Mouse (Mus musculus): ENCODE results near the gene Asphd2. TPM values are rescaled to one million over a fixed set of nuclear protein-coding genes. Genes with fewer than 3 reads are reported as not detected.
A peak's percentile ranks its signal among the peaks of the same experiment; 100 is the strongest.

Gene Asphd2
- polyA plus RNA-seq, 1 experiment, result 0.84 TPM

- Histone ChIP-seq H3K27me3 (ENCODE audit: control insufficient read depth, insufficient read depth, low read length) (no peaks in the 10 kb centered on the region), H3K4me3 (ENCODE audit: control insufficient read depth, low read depth, low read length) (peak within 1 kb of the TSS; percentile 97), H3K4me1 (ENCODE audit: control insufficient read depth, insufficient read depth, low read length) (peaks cover 9% of the 10 kb centered on the region), H3K27ac (ENCODE audit: control insufficient read depth, insufficient read depth, low read depth, low read length) (peak within 1 kb of the TSS; percentile 40; the same call in 1 of the 2 replicates), H3K36me3 (ENCODE audit: control insufficient read depth, insufficient read depth, low read length) (no peaks in the 10 kb centered on the region; the same call in 1 of the 2 replicates)
- TF ChIP-seq POLR2A (IDR thresholded peaks at IDR 0.05; ENCODE audit: control insufficient read depth, low read depth, low read length) (peak; percentile 50), CTCF (IDR thresholded peaks at IDR 0.05; ENCODE audit: control insufficient read depth, insufficient read depth, insufficient replicate concordance, low read depth, low read length) (no peak)
Observed at GRCm38 (mm10) chr5:112342463-112343204, 52.0 kb downstream of the Asphd2 start, which contains the start of the genes Srrd and Hps4. Gene Srrd (minus strand): TSS chr5:112343040. Gene Hps4 (plus strand): TSS chr5:112343083.

- Histone ChIP-seq H3K36me3 (ENCODE audit: control insufficient read depth, insufficient read depth, low read length) (no peaks in the 10 kb centered on the region; the same call in none of the 2 replicates), H3K4me3 (ENCODE audit: control insufficient read depth, low read depth, low read length) (no peak overlapping the region), H3K27me3 (ENCODE audit: control insufficient read depth, insufficient read depth, low read length) (no peaks in the 10 kb centered on the region), H3K27ac (ENCODE audit: control insufficient read depth, insufficient read depth, low read depth, low read length) (no peak overlapping the region), H3K4me1 (ENCODE audit: control insufficient read depth, insufficient read depth, low read length) (peaks cover 9% of the 10 kb centered on the region)
- no peak for TF ChIP-seq CTCF (IDR thresholded peaks at IDR 0.05; ENCODE audit: control insufficient read depth, insufficient read depth, insufficient replicate concordance, low read depth, low read length)
- no peak for TF ChIP-seq POLR2A (IDR thresholded peaks at IDR 0.05; ENCODE audit: control insufficient read depth, low read depth, low read length)
Observed at GRCm38 (mm10) chr5:112339215-112339614, 55.5 kb downstream of the Asphd2 start.

- Histone ChIP-seq H3K27me3 (ENCODE audit: control insufficient read depth, insufficient read depth, low read length) (no peaks in the 10 kb centered on the region), H3K4me1 (ENCODE audit: control insufficient read depth, insufficient read depth, low read length) (no peaks in the 10 kb centered on the region), H3K4me3 (ENCODE audit: control insufficient read depth, low read depth, low read length) (no peak overlapping the region), H3K27ac (ENCODE audit: control insufficient read depth, insufficient read depth, low read depth, low read length) (no peak overlapping the region), H3K36me3 (ENCODE audit: control insufficient read depth, insufficient read depth, low read length) (peaks cover 3% of the 10 kb centered on the region)
- TF ChIP-seq POLR2A (IDR thresholded peaks at IDR 0.05; ENCODE audit: control insufficient read depth, low read depth, low read length) (no peak), CTCF (IDR thresholded peaks at IDR 0.05; ENCODE audit: control insufficient read depth, insufficient read depth, insufficient replicate concordance, low read depth, low read length) (no peak)
Observed at GRCm38 (mm10) chr5:112337004-112337403, 57.7 kb downstream of the Asphd2 start.

- Histone ChIP-seq H3K4me1 (ENCODE audit: control insufficient read depth, insufficient read depth, low read length) (no peaks in the 10 kb centered on the region), H3K27ac (ENCODE audit: control insufficient read depth, insufficient read depth, low read depth, low read length) (no peak overlapping the region), H3K36me3 (ENCODE audit: control insufficient read depth, insufficient read depth, low read length) (peaks cover 6% of the 10 kb centered on the region), H3K4me3 (ENCODE audit: control insufficient read depth, low read depth, low read length) (no peak overlapping the region), H3K27me3 (ENCODE audit: control insufficient read depth, insufficient read depth, low read length) (no peaks in the 10 kb centered on the region)
- no peak for TF ChIP-seq POLR2A (IDR thresholded peaks at IDR 0.05; ENCODE audit: control insufficient read depth, low read depth, low read length)
- TF ChIP-seq CTCF (IDR thresholded peaks at IDR 0.05; ENCODE audit: control insufficient read depth, insufficient read depth, insufficient replicate concordance, low read depth, low read length), result peak; percentile 63; the same call in 1 of the 2 replicates
Observed at GRCm38 (mm10) chr5:112335473-112335872, 59.2 kb downstream of the Asphd2 start.

Other genes with a start within 250 kb of the Asphd2 start
- 0.61 and 5.2 TPM in 2 replicates for gene Cryba4, start 142.3 kb downstream of the Asphd2 start, polyA plus RNA-seq (2012; rRNA removed)
- gene Crybb1, start 139.1 kb downstream of the Asphd2 start, polyA plus RNA-seq (2012; rRNA removed), result 0.28 and 0.41 TPM in 2 replicates
- 6.6 and 8.3 TPM in 2 replicates for gene Tpst2, start 118.2 kb downstream of the Asphd2 start, polyA plus RNA-seq (2012; rRNA removed)
- 31.6 and 33.1 TPM in 2 replicates for gene Tfip11, start 68.5 kb downstream of the Asphd2 start, polyA plus RNA-seq (2012; rRNA removed)
- 107 and 118 TPM in 2 replicates for gene Srrd, start 51.8 kb downstream of the Asphd2 start, polyA plus RNA-seq (2012; rRNA removed)
- 64.6 and 73.8 TPM in 2 replicates for gene Hps4, start 51.8 kb downstream of the Asphd2 start, polyA plus RNA-seq (2012; rRNA removed)
- 3.2 and 3.3 TPM in 2 replicates for gene Gm6583, start 38.8 kb downstream of the Asphd2 start, polyA plus RNA-seq (2012; rRNA removed)
- gene Gm6588, start 54.6 kb upstream of the Asphd2 start, polyA plus RNA-seq (2012; rRNA removed), result 22.5 and 24.5 TPM in 2 replicates
- 6.9 and 7.8 TPM in 2 replicates for gene Sez6l, start 182.3 kb upstream of the Asphd2 start, polyA plus RNA-seq (2012; rRNA removed)